Mouse (Mus musculus) kidney, adult 2 months (tissue): Measurements from ENCODE around the gene Apba3.

Experiments
- CTCF ChIP-seq: fragments of 200-500 bp; conservative IDR thresholded peaks from 2 replicates; pipeline ENCODE4 v1.5.1; 2011; ENCODE audit warnings: low read depth, mild to moderate bottlenecking, control low read depth, low read length, moderate library complexity, mixed read lengths; ENCODE audit not compliant: insufficient read depth, insufficient read length
- POLR2A ChIP-seq: fragments of 200-500 bp; IDR thresholded peaks from one replicate; pipeline ENCODE4 v1.6.1; 2011; ENCODE audit warnings: low read depth, low read length, control low read depth

- TF ChIP-seq CTCF (no peak), POLR2A (no peak)
Observed at GRCm38 (mm10) chr10:81322444-81322843, 55.7 kb downstream of the Apba3 start.
